Mouse (Mus musculus) left cerebral cortex, postnatal 25 days (tissue): Measurements from ENCODE around the gene Klf12. TPM values are rescaled to one million over a fixed set of nuclear protein-coding genes. Genes with fewer than 3 reads are reported as not detected.
A peak's percentile ranks its signal among the peaks of the same experiment; 100 is the strongest.

Experiments used
- DNase-seq, 2 experiments: peaks; one replicate each; pipeline ENCODE4 v3.0.0; 2022; ENCODE audit warnings: low spot score in 2 of 2, mixed read lengths in 1 of 2
- intact Hi-C: fragments of 180-260 bp; cut with DNase I; formaldehyde crosslinking; loops from one replicate; pipeline ENCODE4 v1.15.1; 2025
- total RNA-seq, 2 experiments: library from RNA; stranded (reverse); gene quantifications; 2 replicates each; pipeline ENCODE4 v1.2.3; 2021

Gene Klf12
- 10 to 100 TPM; 45.1 to 51.3 TPM for total RNA-seq

- DNase-seq: peak; percentile 80 to 91
- intact Hi-C loops: loop anchor here (2.0 kb wide), 1 partner anchor 73 kb away; no protein-coding TSS in a partner anchor
These were observed at the start of gene Klf12 for GRCm38 (mm10) chr14:100284119-100284860. Gene Klf12, minus strand, starts transcription at chr14:100284679.

- DNase-seq: no peak
- intact Hi-C loops: no loop called here
These were observed 48.9 kb upstream of the Klf12 start for GRCm38 (mm10) chr14:100333369-100333768.

- intact Hi-C loops: no loop called here
These were observed 44.3 kb upstream of the Klf12 start for GRCm38 (mm10) chr14:100328602-100329276.

DNA sequence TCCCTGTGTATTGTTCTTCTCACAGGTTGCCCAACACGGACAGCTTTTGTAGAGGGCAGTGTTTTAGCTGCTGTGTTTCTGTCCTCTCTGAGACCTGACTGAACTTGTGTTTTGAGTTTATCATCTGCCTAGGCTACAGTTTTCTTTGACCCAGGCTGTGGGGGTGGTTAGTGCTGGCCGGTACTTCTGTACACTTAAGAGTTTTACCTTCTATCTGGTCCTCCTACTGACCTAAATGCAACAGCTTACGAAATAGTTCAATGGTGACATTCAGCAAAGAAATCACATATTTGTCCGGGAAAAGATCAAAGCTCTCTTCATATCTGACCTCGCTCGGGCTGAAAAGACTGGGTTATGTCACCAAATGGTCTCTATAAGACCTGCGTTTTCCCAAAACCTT, 39.8 kb upstream of the Klf12 start:
- DNase-seq: no peak
- intact Hi-C loops: no loop called here

More at GRCm38 (mm10) chr14:100328602-100329276, 44.3 kb upstream of the Klf12 start:
- DNase-seq: no peak

DNA sequence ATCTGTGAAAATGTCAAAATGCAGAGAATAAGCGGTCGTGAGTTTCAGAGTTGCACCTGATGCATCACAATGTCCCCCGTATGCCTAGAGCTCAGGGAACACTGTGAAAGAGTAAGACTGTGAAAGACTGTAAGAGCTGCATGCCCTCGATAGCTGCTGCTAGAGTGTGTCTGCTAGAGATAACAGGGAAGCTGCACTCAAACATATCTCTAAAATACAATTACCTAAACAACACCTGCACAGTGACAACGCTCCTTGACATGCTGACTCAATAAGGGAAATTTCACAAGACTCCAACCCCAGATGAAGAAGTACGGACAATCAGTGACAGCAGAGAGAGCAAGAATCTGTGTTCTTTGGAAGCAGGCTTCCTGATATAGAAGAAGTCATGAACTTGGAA, 37.5 kb upstream of the Klf12 start:
- no peak for DNase-seq
- intact Hi-C loops: no loop called here

GRCm38 (mm10) chr14:100316780-100317179, 32.3 kb upstream of the Klf12 start:
- intact Hi-C loops: no loop called here
- DNase-seq: no peak

- no peak for DNase-seq
- intact Hi-C loops: no loop called here
These were observed 29.6 kb upstream of the Klf12 start for GRCm38 (mm10) chr14:100314099-100314498.

GRCm38 (mm10) chr14:100300905-100301304, 16.4 kb upstream of the Klf12 start:
- DNase-seq: no peak
- intact Hi-C loops: no loop called here

GRCm38 (mm10) chr14:100298892-100299291, 14.4 kb upstream of the Klf12 start:
- intact Hi-C loops: no loop called here
- DNase-seq: no peak

DNA sequence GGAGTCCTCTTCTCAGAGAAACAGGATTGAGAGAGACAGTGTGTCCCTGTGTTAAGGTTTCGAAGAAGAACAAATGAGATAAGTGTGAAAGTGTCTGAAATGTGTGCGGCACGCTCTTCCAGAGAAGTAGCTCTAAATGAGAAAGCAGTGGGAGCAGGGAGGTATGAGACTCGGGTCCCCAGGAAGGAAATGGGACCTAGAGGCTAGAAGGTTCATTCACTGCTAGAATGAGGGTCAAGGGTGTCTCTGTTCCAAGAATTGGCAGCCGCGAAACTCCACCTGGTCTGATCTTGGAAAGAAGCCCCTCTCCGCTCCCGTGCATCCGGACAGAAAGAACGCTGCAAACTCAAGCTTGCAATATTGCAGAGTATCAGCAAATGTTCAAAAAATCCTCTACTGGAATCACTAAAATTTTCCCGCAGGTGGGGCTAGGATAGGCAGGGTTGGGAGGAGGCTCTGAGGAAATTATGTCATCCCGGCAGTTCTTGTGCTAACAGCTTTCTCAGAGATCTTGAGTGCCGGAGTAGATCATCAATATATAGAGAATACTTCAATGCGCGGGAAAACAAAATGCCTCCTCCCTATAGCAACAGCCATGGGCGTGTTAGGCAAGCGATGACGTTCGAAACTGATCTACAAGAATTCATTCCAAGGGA, 2.2 kb upstream of the Klf12 start:
- intact Hi-C loops: loop anchor here (5.0 kb wide), 3 partner anchors 71 to 344 kb away; no protein-coding TSS in a partner anchor

DNA sequence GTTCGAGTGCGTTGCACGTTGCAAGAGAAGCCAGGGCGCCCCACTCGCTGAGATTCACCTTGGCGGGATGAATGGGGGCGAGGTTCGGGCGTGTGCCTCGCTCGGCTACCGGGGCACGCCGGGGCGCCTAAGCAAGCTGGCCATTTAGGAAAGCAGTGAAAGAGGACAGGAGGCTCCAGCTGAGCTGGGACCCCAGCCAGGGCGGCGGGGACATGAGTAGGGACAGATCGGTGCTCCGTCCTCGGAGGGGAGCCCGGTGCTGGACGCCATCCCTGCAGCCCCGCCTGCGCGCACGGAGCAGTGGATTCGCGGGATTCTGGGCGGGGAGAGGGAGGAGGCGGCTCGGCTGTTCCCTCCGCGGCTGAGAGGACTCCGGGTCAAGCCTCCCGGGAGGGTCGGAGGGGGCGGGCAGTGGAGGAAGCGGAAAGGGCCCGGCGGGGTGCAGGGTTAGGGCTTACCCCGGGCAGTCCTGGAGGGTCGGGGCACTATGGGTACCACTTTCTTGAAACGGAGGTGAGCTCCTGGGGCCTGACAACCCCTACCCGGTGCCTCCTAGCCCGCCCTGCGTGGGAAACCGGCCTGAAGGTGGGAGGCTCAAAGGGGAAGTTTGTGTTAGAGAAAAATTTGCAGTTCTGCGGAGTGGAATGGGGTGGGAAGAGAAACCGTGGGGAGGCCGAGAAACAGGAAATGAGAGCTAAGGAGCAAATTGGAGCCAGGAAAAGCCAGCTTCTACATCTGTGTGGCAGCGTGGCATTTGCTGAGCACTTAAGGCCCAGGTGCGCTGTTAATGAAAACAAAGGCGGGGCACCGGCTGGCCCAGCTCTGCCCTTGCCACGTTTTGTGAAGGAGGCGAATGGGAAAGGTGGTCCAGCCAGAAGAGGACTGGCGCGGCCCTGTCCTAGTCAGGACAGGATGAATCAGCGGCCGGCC, 1.4 kb upstream of the Klf12 start:
- peak; percentile 66 to 67 for DNase-seq
- intact Hi-C loops: loop anchor here (1.0 to 5.0 kb wide), 5 partner anchors 71 to 344 kb away; no protein-coding TSS in a partner anchor

More for the DNA sequence above, 2.2 kb upstream of the Klf12 start:
- DNase-seq: peak; percentile 37 to 39

- peak; percentile 65 to 74 for DNase-seq
- intact Hi-C loops: loop anchor here (1.0 to 5.0 kb wide), 5 partner anchors 72 to 343 kb away; no protein-coding TSS in a partner anchor
These were observed 579 bp upstream of the Klf12 start for GRCm38 (mm10) chr14:100284861-100285655.

DNA sequence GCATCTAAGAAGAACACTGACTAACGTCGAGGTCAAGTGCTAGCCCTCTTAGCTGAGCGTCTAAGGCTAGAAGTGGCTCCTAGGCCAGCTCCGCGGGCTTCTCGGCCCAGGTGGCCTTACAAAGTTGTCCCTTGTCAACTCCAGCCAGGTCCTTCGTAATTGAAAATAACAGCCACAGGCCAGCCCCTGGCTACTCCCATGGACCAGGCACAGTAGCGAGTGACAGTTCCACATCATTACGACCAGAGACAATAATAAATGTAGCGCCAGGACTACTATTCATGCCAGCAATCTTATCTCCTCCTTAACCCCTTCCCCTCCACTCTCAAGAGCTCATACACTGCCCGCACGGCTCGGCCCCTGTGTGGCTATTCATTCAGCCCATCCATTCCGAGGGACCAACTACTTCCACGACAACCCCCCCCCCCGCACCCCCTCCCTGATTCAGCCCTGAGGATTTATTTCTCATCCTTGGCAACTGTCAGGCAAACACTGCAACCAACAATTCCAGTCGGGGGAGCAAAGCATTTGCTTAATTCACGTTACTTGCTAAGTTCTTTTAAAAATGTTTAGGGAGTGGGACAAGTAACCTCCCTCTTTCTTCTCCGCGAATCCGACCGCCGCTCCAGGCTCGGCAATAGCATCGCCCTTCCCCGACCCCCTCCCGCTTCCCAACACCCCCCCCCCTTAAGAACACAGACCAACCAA, 914 bp downstream of the Klf12 start:
- intact Hi-C loops: loop anchor here (2.0 kb wide), 1 partner anchor 73 kb away; no protein-coding TSS in a partner anchor
- peak; percentile 21 to 24 for DNase-seq

GRCm38 (mm10) chr14:100282651-100283050, 1.8 kb downstream of the Klf12 start:
- no peak for DNase-seq
- intact Hi-C loops: no loop called here

DNA sequence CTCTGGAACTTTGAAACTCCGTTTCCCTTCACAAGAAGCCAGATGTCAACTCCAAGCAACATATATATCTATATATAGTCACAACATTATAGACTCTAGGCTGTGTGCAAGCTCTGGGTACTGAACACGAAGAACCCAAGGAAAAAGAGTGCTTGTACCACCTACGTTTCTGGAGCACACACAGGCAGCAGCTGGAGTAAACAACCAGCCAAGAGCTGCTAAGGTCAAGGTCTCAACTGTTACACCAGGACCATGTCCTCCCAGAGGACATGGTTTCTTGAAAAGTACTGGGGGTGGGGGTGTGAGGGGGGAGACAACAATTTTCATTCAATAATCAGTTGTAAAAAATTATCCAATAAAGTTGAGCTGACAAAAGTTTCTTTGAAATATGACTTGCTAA, 2.7 kb downstream of the Klf12 start:
- intact Hi-C loops: no loop called here
- no peak for DNase-seq

- DNase-seq: no peak
These were observed 10.3 kb downstream of the Klf12 start for GRCm38 (mm10) chr14:100274179-100274578.

GRCm38 (mm10) chr14:100260531-100260930, 23.9 kb downstream of the Klf12 start:
- intact Hi-C loops: no loop called here
- DNase-seq: no peak

More at GRCm38 (mm10) chr14:100274179-100274578, 10.3 kb downstream of the Klf12 start:
- intact Hi-C loops: no loop called here

DNA sequence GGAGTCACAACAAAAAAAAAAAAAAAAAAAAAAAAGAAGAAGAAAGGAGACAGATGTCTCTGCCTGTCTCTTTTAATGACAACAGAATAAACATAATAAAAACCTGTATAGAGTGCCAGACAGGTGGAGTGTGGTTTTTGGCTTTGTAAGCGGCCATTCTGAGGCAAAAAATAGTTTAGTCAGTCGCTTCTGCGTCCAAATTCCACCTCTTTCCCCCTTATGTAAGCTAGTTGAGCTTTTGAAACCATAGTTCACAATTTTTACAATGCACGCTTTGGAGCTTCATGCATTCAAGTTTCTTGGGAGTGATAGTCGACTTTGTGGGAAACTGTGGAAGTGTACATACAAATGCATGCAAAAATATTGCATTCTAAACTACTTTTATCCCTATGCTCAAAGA, 41.4 kb downstream of the Klf12 start:
- DNase-seq: no peak
- intact Hi-C loops: no loop called here
